Mouse (Mus musculus): ENCODE measurements at regions not wholly inside any gene's neighbourhood (a gene's known extent, or its start where the extent isn't known, plus 50 kb on each side); places are given as distances from the start of the nearest gene placed in this dataset.

DNA sequence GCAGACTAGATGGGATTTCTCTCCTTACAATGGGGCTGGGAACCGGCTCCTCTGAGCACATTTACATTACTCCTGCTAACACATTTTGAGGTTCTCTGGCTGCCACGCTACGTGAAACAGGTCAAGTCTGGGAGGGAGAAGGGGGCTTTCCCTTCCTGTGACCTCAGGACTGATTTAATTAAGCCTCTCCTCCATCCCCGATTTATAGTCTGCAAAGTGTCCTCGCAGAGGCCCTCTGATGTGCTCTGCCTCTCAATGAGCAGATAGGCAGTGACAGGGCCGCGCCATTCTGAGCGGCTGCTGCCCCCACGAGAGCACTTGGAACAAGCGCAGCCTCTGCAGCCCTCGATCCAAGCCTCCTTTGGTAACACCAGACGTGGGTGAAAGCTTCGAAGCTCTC, 86.5 kb upstream of the Creb1 start:
- H3K4me3 ChIP-seq (ENCODE audit: low read depth, low read length) = no peak overlapping the region

DNA sequence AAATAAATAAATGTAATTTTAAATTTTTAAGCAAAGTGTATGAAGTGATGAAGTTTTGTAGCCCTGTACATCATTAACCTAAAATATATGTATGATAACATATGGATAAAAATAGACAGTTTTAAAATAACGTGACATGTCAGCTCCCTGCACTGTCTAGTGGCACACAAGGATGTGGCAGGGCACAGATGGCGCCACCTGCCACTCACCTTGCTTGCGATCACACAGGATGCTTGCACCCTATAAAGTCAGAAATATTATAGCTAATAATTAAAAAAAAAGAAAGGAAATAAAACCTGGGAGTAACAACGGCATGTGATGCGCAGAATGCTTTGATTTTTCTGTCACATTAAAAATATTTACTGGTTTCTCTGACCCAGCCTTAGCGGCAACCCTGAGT, 89.0 kb upstream of the Creb1 start:
- H3K27ac ChIP-seq (ENCODE audit: insufficient read depth, low read length) = no peak overlapping the region
- no peak for TF ChIP-seq CTCF (IDR thresholded peaks at IDR 0.05; ENCODE audit: low read depth, low read length)
- no peak for TF ChIP-seq POLR2A (IDR thresholded peaks at IDR 0.05; ENCODE audit: insufficient read depth, low read length)
- 0 out of 2 replicates have a peak, but pooled peaks cover 1% of the 10 kb centered on the region for H3K27me3 ChIP-seq (ENCODE audit: control insufficient read depth, insufficient read depth, low read length, poor library complexity, severe bottlenecking)
- H3K4me1 ChIP-seq (ENCODE audit: control insufficient read depth, insufficient read depth, low read length) = no peaks in the 10 kb centered on the region
- no peak overlapping the region for H3K4me3 ChIP-seq (ENCODE audit: low read depth, low read length)
- no peak overlapping the region for H3K9ac ChIP-seq (ENCODE audit: low read depth, poor library complexity, severe bottlenecking)
- H3K36me3 ChIP-seq (ENCODE audit: control insufficient read depth, insufficient read depth, low read length, poor library complexity, severe bottlenecking) = no peaks in the 10 kb centered on the region
- no peaks in the 10 kb centered on the region for H3K9me3 ChIP-seq (replicated peaks; ENCODE audit: control insufficient read depth, insufficient read depth, low read length, poor library complexity, severe bottlenecking)

More for the DNA sequence above, 86.5 kb upstream of the Creb1 start:
- H3K4me1 ChIP-seq (ENCODE audit: control insufficient read depth, insufficient read depth, low read length) = no peaks in the 10 kb centered on the region
- no peaks in the 10 kb centered on the region for H3K36me3 ChIP-seq (ENCODE audit: control insufficient read depth, insufficient read depth, low read length, poor library complexity, severe bottlenecking)
- no peak overlapping the region for H3K9ac ChIP-seq (ENCODE audit: low read depth, poor library complexity, severe bottlenecking)
- no peak overlapping the region for H3K27ac ChIP-seq (ENCODE audit: insufficient read depth, low read length)
- no peak for TF ChIP-seq EP300 (IDR thresholded peaks at IDR 0.05; ENCODE audit: insufficient read depth, low read depth, low read length)
- peak; percentile 79 for TF ChIP-seq CTCF (IDR thresholded peaks at IDR 0.05; ENCODE audit: low read depth, low read length)
- TF ChIP-seq POLR2A (IDR thresholded peaks at IDR 0.05; ENCODE audit: insufficient read depth, low read length) = no peak
- H3K9me3 ChIP-seq (replicated peaks; ENCODE audit: control insufficient read depth, insufficient read depth, low read length, poor library complexity, severe bottlenecking) = no peaks in the 10 kb centered on the region
- H3K27me3 ChIP-seq (ENCODE audit: control insufficient read depth, insufficient read depth, low read length, poor library complexity, severe bottlenecking) = 0 out of 2 replicates have a peak, but pooled peaks cover 1% of the 10 kb centered on the region

DNA sequence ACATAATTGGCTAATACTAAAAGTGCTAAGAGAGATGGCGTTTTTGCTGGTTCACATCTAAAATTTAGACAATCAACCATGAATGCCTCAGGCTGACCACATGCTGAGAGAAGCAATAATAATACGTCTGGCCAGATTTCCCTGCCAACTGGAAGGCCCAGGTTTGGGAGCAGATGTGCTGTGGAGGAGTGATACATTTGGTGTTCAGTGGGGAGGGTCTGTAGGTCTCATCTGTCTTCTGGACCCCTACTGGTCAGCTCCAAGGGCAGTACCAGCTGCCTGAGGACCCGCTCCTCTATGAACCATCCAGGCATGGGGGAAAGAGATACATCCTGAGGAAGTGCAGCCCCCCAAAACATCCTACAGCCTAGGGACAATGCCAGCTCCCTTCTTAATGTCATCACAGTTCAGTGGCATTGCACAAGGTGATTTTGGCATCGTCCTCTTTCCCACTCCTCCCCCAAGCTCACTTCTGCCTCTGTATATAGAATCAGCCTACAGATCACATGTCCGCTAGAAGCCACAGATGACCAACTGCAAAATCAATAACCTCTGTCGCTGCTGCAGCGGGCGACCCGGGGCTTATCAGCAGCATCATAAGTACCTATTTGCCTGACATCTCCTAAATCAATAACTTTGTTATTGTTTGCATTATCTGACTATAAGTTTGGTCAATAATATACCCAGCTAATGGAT, 90.1 kb upstream of the Creb1 start:
- H3K4me1 ChIP-seq (ENCODE audit: control insufficient read depth, insufficient read depth, low read length) = no peaks in the 10 kb centered on the region
- no peak overlapping the region for H3K4me3 ChIP-seq (ENCODE audit: low read depth, low read length)
- TF ChIP-seq POLR2A (IDR thresholded peaks at IDR 0.05; ENCODE audit: insufficient read depth, low read length) = no peak
- H3K27ac ChIP-seq (ENCODE audit: insufficient read depth, low read length) = no peak overlapping the region
- H3K27me3 ChIP-seq (ENCODE audit: control insufficient read depth, insufficient read depth, low read length, poor library complexity, severe bottlenecking) = 0 out of 2 replicates have a peak, but pooled peaks cover 1% of the 10 kb centered on the region
- no peaks in the 10 kb centered on the region for H3K36me3 ChIP-seq (ENCODE audit: control insufficient read depth, insufficient read depth, low read length, poor library complexity, severe bottlenecking)
- H3K9me3 ChIP-seq (replicated peaks; ENCODE audit: control insufficient read depth, insufficient read depth, low read length, poor library complexity, severe bottlenecking) = no peaks in the 10 kb centered on the region
- no peak overlapping the region for H3K9ac ChIP-seq (ENCODE audit: low read depth, poor library complexity, severe bottlenecking)

DNA sequence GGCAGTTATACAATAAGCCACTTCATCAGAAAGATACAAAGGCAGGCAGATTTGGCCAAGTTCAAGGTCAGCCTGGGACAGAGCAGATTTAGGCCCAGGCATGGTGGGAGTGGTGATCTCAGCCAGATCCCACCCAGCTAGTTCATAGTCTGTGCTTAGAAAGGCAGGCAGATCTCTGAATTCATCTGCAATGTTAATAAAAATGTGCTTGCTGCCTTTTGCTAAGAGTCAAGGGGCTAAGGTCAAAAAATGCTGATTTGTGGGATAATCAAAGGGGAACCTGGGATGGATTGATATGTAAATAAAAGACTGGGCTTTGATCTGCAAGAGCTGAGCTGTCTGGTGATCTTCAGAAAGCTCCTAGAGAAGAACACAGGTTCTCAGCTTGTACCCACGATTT, 109.2 kb upstream of the Creb1 start:
- Histone ChIP-seq H3K27me3 (ENCODE audit: control insufficient read depth, insufficient read depth, low read length, poor library complexity, severe bottlenecking) (no peaks in the 10 kb centered on the region), H3K27ac (ENCODE audit: insufficient read depth, low read length) (no peak overlapping the region), H3K9ac (ENCODE audit: low read depth, poor library complexity, severe bottlenecking) (no peak overlapping the region), H3K4me3 (ENCODE audit: low read depth, low read length) (no peak overlapping the region), H3K9me3 (replicated peaks; ENCODE audit: control insufficient read depth, insufficient read depth, low read length, poor library complexity, severe bottlenecking) (peaks cover 10% of the 10 kb centered on the region; the same call in 1 of the 2 replicates), H3K36me3 (ENCODE audit: control insufficient read depth, insufficient read depth, low read length, poor library complexity, severe bottlenecking) (no peaks in the 10 kb centered on the region), H3K4me1 (ENCODE audit: control insufficient read depth, insufficient read depth, low read length) (no peaks in the 10 kb centered on the region)
- TF ChIP-seq POLR2A (IDR thresholded peaks at IDR 0.05; ENCODE audit: insufficient read depth, low read length) (no peak), CTCF (IDR thresholded peaks at IDR 0.05; ENCODE audit: low read depth, low read length) (no peak)

DNA sequence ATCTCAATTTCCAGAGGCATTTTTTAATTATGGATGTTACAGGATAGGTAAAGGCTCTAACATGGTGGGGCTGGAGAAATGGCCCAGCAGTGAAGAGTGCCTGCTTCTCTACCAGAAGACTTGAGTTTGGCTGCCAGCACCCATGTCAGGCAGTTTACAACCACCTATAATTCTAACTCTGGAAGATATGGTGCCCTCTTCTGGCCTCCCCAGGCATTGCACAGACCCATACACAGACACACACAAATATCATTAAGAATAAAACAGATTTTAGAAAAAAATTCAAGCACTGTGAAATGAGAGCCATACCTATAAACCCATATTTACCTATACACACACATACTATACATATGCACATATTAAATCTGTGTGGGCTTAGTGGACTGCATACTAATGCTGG, 113.9 kb upstream of the Creb1 start:
- H3K4me3 ChIP-seq (ENCODE audit: low read depth, low read length) = no peak overlapping the region
- peaks cover 10% of the 10 kb centered on the region; the same call in 1 of the 2 replicates for H3K9me3 ChIP-seq (replicated peaks; ENCODE audit: control insufficient read depth, insufficient read depth, low read length, poor library complexity, severe bottlenecking)
- no peak overlapping the region for H3K27ac ChIP-seq (ENCODE audit: insufficient read depth, low read length)
- TF ChIP-seq CTCF (IDR thresholded peaks at IDR 0.05; ENCODE audit: low read depth, low read length) (peak; percentile 16), EP300 (IDR thresholded peaks at IDR 0.05; ENCODE audit: insufficient read depth, low read depth, low read length) (no peak), POLR2A (IDR thresholded peaks at IDR 0.05; ENCODE audit: insufficient read depth, low read length) (no peak)
- H3K9ac ChIP-seq (ENCODE audit: low read depth, poor library complexity, severe bottlenecking) = no peak overlapping the region
- H3K27me3 ChIP-seq (ENCODE audit: control insufficient read depth, insufficient read depth, low read length, poor library complexity, severe bottlenecking) = no peaks in the 10 kb centered on the region
- H3K4me1 ChIP-seq (ENCODE audit: control insufficient read depth, insufficient read depth, low read length) = peaks cover 4% of the 10 kb centered on the region
- no peaks in the 10 kb centered on the region for H3K36me3 ChIP-seq (ENCODE audit: control insufficient read depth, insufficient read depth, low read length, poor library complexity, severe bottlenecking)

DNA sequence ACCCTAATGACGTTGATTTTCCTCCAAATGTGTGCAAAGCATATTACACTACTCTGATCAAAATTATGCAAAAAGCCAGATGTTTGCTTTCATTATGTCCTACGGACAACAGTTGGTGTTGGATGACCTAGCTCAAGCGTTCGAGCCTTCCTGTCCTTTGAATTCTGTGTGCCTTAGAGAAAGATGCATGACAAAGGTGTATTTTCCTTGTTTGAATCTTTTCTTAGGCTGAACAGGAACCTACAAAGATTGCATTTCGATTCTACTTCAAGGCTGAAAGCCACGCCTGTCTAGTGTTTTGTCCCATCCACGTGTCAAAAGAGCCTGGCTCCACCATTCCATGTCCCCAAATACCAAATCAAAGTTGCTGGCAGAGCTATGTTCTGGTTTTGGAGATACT, 116.5 kb upstream of the Creb1 start:
- Histone ChIP-seq H3K36me3 (ENCODE audit: control insufficient read depth, insufficient read depth, low read length, poor library complexity, severe bottlenecking) (no peaks in the 10 kb centered on the region), H3K4me3 (ENCODE audit: low read depth, low read length) (no peak overlapping the region), H3K4me1 (ENCODE audit: control insufficient read depth, insufficient read depth, low read length) (peaks cover 4% of the 10 kb centered on the region), H3K27me3 (ENCODE audit: control insufficient read depth, insufficient read depth, low read length, poor library complexity, severe bottlenecking) (no peaks in the 10 kb centered on the region), H3K9me3 (replicated peaks; ENCODE audit: control insufficient read depth, insufficient read depth, low read length, poor library complexity, severe bottlenecking) (0 out of 2 replicates have a peak, but pooled peaks cover 2% of the 10 kb centered on the region), H3K27ac (ENCODE audit: insufficient read depth, low read length) (no peak overlapping the region), H3K9ac (ENCODE audit: low read depth, poor library complexity, severe bottlenecking) (no peak overlapping the region)
- TF ChIP-seq CTCF (IDR thresholded peaks at IDR 0.05; ENCODE audit: low read depth, low read length) (no peak), POLR2A (IDR thresholded peaks at IDR 0.05; ENCODE audit: insufficient read depth, low read length) (no peak), EP300 (IDR thresholded peaks at IDR 0.05; ENCODE audit: insufficient read depth, low read depth, low read length) (no peak)

Data from ES-Bruce4 (cell line).